Mouse (Mus musculus) liver, postnatal 0 days (tissue): ENCODE measurements at regions not wholly inside any gene's neighbourhood (a gene's known extent, or its start where the extent isn't known, plus 50 kb on each side); places are given as distances from the start of the nearest gene placed in this dataset.

Experiments
- ATAC-seq: fragments of 200-750 bp; cut with Nextera tagmentation; 2 replicates; pipeline ENCODE4 v1.8.0; 2017; ENCODE audit warnings: mild to moderate bottlenecking, moderate library complexity
- DNase-seq: peaks from one replicate; pipeline ENCODE4 v3.0.0-alpha.2; 2016
- H3K27ac ChIP-seq: fragments of 300-500 bp; sonication (generic); 2 replicates; pipeline ENCODE4 v1.5.1; 2014; ENCODE audit warnings: antibody characterized with exemption, moderate library complexity, mild to moderate bottlenecking, low read depth
- H3K27me3 ChIP-seq: fragments of 300-500 bp; sonication (generic); 2 replicates; pipeline ENCODE4 v1.6.1; 2014; ENCODE audit warnings: low read length, control low read depth, mixed read lengths; ENCODE audit not compliant: insufficient read depth
- H3K36me3 ChIP-seq: fragments of 300-500 bp; sonication (generic); replicated peaks from 2 replicates; pipeline ENCODE4 v1.6.1; 2014; ENCODE audit warnings: mild to moderate bottlenecking, control low read depth, low read length, moderate library complexity, mixed read lengths; ENCODE audit not compliant: insufficient read depth
- H3K4me1 ChIP-seq: fragments of 300-500 bp; sonication (generic); 2 replicates; pipeline ENCODE4 v1.6.1; 2014; ENCODE audit warnings: antibody characterized with exemption, mild to moderate bottlenecking, control low read depth; ENCODE audit not compliant: insufficient read depth
- H3K4me2 ChIP-seq: fragments of 300-500 bp; sonication (generic); 2 replicates; pipeline ENCODE4 v1.6.1; 2014; ENCODE audit warnings: low read depth, mild to moderate bottlenecking, low read length, moderate library complexity, mixed read lengths
- H3K4me3 ChIP-seq: fragments of 300-500 bp; sonication (generic); 2 replicates; pipeline ENCODE4 v1.5.1; 2014; ENCODE audit warnings: low read depth, low read length
- H3K9ac ChIP-seq: fragments of 300-500 bp; sonication (generic); replicated peaks from 2 replicates; pipeline ENCODE4 v1.6.1; 2014; ENCODE audit warnings: mild to moderate bottlenecking, moderate library complexity
- H3K9me3 ChIP-seq: fragments of 300-500 bp; sonication (generic); 2 replicates; pipeline ENCODE4 v1.6.1; 2016; ENCODE audit warnings: mild to moderate bottlenecking, control low read depth, low read length, mixed read lengths
- CTCF ChIP-seq: sonication (generic); IDR thresholded peaks from 2 replicates; pipeline ENCODE4 v1.5.1; 2016; ENCODE audit warnings: antibody characterized with exemption, low read depth
- EP300 ChIP-seq: IDR thresholded peaks from 2 replicates; pipeline ENCODE4 v1.6.1; 2016; ENCODE audit warnings: antibody characterized with exemption, low read depth, mild to moderate bottlenecking
- WGBS: fragments of 180-500 bp; shearing (Covaris S2); extraction: QIAGEN DNeasy Blood & Tissue Kit; methylation state at CpG from one replicate; pipeline ENCODE4 v1.1.7; 2014; ENCODE audit not compliant: insufficient replicate concordance; 5-methylcytosine and 5-hydroxymethylcytosine counted together

DNA sequence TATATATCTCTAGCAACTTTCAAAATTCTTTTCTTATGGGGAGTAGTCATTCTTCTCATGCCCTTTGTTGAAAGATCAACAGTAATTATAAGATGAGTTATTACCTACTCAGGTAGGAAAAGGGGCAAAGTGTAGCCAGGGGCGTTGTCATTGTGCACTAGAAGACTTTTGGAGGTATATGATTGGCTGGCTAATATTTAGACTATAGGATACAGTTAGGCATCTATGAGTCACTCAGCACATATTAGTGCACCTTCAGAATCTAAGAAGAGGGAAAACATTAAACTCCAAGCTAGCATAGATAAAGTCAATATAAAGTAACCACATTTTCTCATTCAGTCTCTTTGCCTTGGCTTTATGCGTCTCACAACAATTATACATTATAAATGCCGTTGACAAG is 199.8 kb downstream of the Plk2 start:
- Histone ChIP-seq H3K36me3 (no peaks in the 10 kb centered on the region), H3K27ac (no peak overlapping the region), H3K27me3 (no peaks in the 10 kb centered on the region), H3K4me1 (no peaks in the 10 kb centered on the region), H3K9ac (no peak overlapping the region), H3K4me3 (no peak overlapping the region), H3K4me2 (no peak overlapping the region), H3K9me3 (no peaks in the 10 kb centered on the region)
- DNase-seq (no peak), ATAC-seq (no peak)
- no peak for TF ChIP-seq EP300
- WGBS = 77% methylated on average over 3 of the region's 3 CpGs

DNA sequence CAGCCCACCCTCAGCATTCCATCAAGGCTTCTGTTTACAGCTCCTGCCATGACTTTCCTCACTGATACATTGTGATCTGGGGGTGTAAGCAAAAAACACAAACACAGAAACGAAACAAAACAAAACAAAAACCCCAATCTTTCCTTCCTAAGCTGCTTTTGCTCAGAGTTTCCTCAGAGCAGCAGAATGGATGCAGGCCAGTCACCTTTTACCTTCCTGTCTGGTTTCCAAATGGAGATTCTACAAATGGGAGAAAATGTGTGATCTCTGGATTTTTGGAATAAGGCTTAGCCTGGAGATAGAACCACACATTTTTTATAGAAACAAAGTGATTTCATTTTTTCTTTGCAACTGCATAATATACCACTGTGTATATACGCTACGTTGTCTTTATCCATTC is 204.8 kb downstream of the Plk2 start:
- Histone ChIP-seq H3K4me1 (no peaks in the 10 kb centered on the region), H3K27me3 (no peaks in the 10 kb centered on the region), H3K27ac (no peak overlapping the region), H3K9ac (no peak overlapping the region), H3K4me2 (no peak overlapping the region), H3K36me3 (no peaks in the 10 kb centered on the region), H3K9me3 (no peaks in the 10 kb centered on the region), H3K4me3 (no peak overlapping the region)
- 75% methylated on average over 3 of the region's 3 CpGs for WGBS
- TF ChIP-seq CTCF (no peak), EP300 (no peak)
- no peak for ATAC-seq
- no peak for DNase-seq

DNA sequence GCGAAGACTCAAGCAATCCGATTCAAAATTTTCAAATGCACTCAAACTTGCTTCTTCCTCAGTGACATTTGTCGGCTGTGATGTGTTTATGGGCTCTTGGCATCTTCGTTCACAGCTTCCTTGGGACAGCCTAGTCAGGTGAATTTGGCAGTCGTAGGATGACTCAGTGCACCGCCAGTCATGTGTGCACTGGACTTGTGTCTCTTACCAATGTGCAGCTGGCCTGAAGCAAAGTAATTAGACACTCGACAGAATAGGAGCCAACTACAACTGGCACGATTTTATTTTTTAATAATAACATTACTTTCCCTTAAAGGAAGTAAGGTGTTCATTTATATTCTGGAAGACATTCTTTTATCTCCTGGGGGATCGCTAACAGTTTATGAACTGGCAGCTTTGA is 205.5 kb downstream of the Plk2 start:
- WGBS = 82% methylated on average over 9 of the region's 9 CpGs
- no peaks in the 10 kb centered on the region for H3K27me3 ChIP-seq
- no peak for TF ChIP-seq EP300
- no peak for TF ChIP-seq CTCF
- H3K4me2 ChIP-seq = no peak overlapping the region
- H3K4me3 ChIP-seq = no peak overlapping the region
- no peaks in the 10 kb centered on the region for H3K4me1 ChIP-seq
- DNase-seq = no peak
- H3K27ac ChIP-seq = no peak overlapping the region
- H3K9ac ChIP-seq = no peak overlapping the region
- ATAC-seq = no peak
- H3K36me3 ChIP-seq = no peaks in the 10 kb centered on the region
- H3K9me3 ChIP-seq = no peaks in the 10 kb centered on the region

DNA sequence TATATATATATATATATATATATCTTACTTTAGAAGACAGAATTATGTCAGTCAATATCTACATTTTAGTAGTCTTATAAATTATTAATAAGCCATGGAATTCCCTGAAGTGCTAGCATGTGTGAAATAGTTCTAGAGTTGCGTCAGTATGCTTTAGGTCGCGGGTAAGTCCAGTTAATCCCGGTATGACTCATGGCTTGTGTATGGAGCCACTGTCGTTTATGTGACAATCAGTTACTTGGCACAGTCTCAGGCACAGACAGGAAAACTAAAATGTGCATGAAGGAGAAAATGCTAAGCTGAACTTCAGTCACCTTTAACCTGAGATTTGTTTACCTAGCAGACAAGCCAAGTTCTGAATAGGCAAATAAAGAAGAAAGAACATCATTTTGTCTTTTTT is 206.5 kb downstream of the Plk2 start:
- Histone ChIP-seq H3K27me3 (no peaks in the 10 kb centered on the region), H3K9me3 (no peaks in the 10 kb centered on the region), H3K4me3 (no peak overlapping the region), H3K4me1 (no peaks in the 10 kb centered on the region), H3K27ac (peak overlapping the region; percentile 40; the same call in 1 of the 2 replicates), H3K36me3 (no peaks in the 10 kb centered on the region), H3K9ac (no peak overlapping the region), H3K4me2 (no peak overlapping the region)
- TF ChIP-seq CTCF (no peak), EP300 (no peak)
- 68% methylated on average over 5 of the region's 5 CpGs for WGBS
- DNase-seq = no peak
- ATAC-seq = peak; percentile 56; the same call in 1 of the 2 replicates

DNA sequence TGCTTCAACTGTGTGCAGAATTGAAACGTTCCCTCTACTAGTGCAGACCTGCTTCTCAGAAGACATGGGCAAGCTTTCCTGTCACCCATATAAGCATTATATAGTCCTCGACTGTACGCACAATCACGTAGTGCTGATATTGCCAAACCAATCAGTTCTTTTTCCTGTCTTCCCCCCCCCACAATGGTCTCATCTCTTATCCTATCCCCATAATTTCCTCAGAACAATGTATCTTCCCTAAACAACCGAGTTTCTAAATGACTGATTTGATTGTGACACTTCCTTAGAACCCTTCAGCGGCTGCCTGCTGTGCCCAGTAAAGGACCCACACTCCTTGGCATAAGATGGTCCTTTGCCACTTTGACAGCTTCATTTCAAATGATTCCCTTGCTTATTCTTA is 207.0 kb downstream of the Plk2 start:
- 57% methylated on average over 6 of the region's 6 CpGs for WGBS
- H3K4me3 ChIP-seq = no peak overlapping the region
- H3K27me3 ChIP-seq = no peaks in the 10 kb centered on the region
- ATAC-seq = peak; percentile 59
- H3K9me3 ChIP-seq = no peaks in the 10 kb centered on the region
- no peak for DNase-seq
- no peak overlapping the region for H3K9ac ChIP-seq
- TF ChIP-seq CTCF (no peak), EP300 (no peak)
- peak overlapping the region; percentile 40; the same call in 1 of the 2 replicates for H3K27ac ChIP-seq
- H3K4me2 ChIP-seq = no peak overlapping the region
- H3K36me3 ChIP-seq = no peaks in the 10 kb centered on the region
- no peaks in the 10 kb centered on the region for H3K4me1 ChIP-seq

DNA sequence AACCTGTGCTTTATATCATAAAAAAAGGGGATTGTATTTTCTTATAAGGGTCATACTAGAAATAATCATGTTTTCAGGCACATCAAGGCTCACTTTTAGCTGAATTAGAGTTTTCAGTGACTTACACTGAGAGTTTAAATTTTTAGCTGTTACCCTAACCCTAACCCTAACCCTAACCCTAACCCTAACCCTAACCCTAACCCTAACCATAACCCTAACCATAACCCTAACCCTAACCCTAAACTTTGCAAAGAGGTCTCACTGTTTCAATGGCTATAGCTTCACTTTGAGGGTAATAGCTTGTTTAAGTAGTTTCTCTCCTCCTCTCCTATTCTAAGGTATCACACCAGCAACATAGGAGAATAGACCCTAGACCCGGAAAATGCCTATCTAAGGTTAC is 208.0 kb downstream of the Plk2 start:
- 71% methylated on average over 1 of the region's 1 CpGs for WGBS
- no peak for TF ChIP-seq CTCF
- Histone ChIP-seq H3K9me3 (no peaks in the 10 kb centered on the region), H3K4me3 (no peak overlapping the region), H3K4me2 (no peak overlapping the region), H3K9ac (no peak overlapping the region), H3K27ac (no peak overlapping the region), H3K27me3 (no peaks in the 10 kb centered on the region), H3K36me3 (no peaks in the 10 kb centered on the region), H3K4me1 (no peaks in the 10 kb centered on the region)
- no peak for ATAC-seq
- DNase-seq = no peak

DNA sequence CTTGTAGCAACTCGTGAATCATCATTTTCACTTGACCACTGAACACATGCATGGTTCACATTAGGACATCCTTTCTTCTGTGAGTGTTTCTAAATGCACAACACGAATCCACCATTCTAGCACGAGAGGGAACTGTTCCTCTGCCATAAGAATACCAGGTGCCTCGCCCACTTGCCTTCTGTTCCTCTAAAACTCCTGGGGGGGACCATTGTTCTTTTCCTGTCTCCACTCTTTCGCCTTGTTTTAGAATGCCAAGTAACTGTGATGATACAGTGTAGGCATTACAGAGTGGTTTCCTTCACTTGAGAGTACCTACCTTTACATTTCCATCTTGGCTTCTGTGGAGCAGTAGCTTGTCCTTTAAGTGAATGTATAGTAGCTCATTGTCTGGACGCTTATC is 224.2 kb downstream of the Plk2 start:
- Histone ChIP-seq H3K27ac (no peak overlapping the region), H3K9me3 (no peaks in the 10 kb centered on the region), H3K27me3 (no peaks in the 10 kb centered on the region), H3K4me3 (no peak overlapping the region), H3K36me3 (no peaks in the 10 kb centered on the region), H3K9ac (no peak overlapping the region), H3K4me1 (no peaks in the 10 kb centered on the region), H3K4me2 (no peak overlapping the region)
- no peak for TF ChIP-seq EP300
- no peak for TF ChIP-seq CTCF
- no peak for ATAC-seq
- no peak for DNase-seq
- 75% methylated on average over 6 of the region's 6 CpGs for whole genome bisulfite sequencing
